Mouse (Mus musculus): ENCODE measurements at regions not wholly inside any gene's neighbourhood (a gene's known extent, or its start where the extent isn't known, plus 50 kb on each side); places are given as distances from the start of the nearest gene placed in this dataset.

DNA sequence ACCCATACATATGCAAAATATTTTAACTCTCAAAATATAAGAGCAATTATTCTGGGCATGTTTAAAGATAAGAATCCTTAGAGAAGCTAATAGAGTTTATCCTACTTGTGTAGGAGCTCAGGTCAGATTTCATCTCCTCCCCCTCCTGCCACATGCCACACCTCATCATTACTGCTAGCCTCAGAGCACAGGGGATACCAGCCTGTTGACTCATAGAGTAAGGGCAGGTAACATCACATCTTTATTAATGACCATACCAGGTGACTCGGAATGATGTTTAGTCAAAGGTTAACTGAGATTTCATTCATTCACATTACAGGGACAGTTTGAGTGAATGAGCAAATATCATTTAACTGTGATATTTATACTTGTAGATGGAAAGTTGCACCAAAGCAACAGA lies 266.3 kb upstream of the Cypt1 start:
- Histone ChIP-seq H3K4me3 (replicated peaks) (no peak overlapping the region), H3K9ac (no peak overlapping the region), H3K27ac (no peak overlapping the region), H3K4me1 (replicated peaks) (no peaks in the 10 kb centered on the region), H3K4me2 (replicated peaks) (no peak overlapping the region), H3K9me3 (no peaks in the 10 kb centered on the region), H3K36me3 (no peaks in the 10 kb centered on the region), H3K27me3 (replicated peaks) (no peaks in the 10 kb centered on the region)
- no peak for ATAC-seq
- WGBS: 69% methylated on average over 1 of the region's 1 CpGs

DNA sequence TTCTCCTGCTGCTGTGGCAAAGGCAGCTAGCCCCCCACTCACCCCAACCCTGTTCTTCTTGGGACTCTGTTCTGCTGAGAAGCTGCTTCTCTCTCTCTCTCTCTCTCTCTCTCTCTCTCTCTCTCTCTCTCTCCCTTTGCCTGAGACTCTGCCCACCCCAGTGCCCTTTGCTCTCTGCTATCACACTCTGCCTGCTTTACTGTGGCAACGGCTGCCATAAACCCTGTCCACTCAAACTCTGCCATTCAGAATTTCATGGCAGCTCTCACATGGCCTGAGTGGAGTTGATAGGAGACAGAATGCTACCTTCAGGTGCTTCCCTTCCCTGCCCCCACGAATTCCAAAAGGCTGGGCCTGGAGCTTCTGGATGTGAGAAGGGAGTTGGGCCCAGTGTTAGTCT lies 234.5 kb upstream of the Cypt1 start:
- Histone ChIP-seq H3K27ac (no peak overlapping the region), H3K9me3 (no peaks in the 10 kb centered on the region), H3K9ac (no peak overlapping the region), H3K4me1 (replicated peaks) (no peaks in the 10 kb centered on the region), H3K36me3 (no peaks in the 10 kb centered on the region), H3K4me2 (replicated peaks) (no peak overlapping the region), H3K4me3 (replicated peaks) (no peak overlapping the region), H3K27me3 (replicated peaks) (no peaks in the 10 kb centered on the region)
- ATAC-seq: peak; percentile 98
- WGBS: 48% methylated on average over 2 of the region's 2 CpGs
